Mouse (Mus musculus) ES-CJ7 (cell line): ENCODE measurements around the gene Synpo2.

Experiments used
- DNase-seq: peaks from one replicate; pipeline ENCODE4 v3.0.0; 2011; ENCODE audit warnings: low read depth, low spot score

Gene Synpo2

DNA sequence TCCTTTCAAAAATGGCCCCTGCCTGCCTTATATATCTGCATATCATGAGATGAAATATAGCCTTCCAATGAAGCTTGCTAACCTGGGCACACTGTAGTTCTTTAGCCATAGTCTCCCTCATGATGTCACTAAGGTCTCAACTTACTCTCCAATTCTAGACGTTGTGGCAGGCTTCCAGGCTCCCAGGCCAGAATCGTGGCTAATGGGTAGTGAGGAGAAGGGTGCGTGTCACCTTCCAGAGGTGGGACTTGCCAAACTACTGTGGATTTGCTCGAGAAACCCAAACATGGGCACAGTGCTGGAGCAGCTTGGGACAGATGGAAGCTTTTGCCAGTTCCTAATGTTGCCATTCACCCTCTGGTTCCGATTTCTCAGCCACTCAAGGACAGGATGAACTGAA is 69.5 kb downstream of the Synpo2 start:
- no peak for DNase-seq

DNA sequence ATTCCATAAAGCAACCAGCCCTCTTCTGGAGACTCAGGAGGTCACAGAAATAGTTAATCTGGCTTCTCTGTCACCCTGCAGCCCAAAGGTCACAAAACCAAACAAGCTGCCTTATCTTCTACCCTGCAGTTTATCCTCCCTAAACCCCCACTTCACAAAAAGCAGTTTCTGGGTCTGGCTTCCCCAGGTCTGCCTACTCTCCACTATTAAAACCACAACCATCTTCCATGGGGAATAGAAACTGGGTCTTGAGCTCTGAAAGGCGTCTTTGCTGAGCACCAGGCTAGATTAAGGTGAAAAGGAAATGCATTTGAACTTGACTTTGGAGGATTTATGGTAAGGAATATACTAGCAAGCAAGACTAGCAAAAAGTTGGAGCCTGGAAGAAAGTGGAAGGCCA is 71.8 kb downstream of the Synpo2 start:
- DNase-seq: no peak

DNA sequence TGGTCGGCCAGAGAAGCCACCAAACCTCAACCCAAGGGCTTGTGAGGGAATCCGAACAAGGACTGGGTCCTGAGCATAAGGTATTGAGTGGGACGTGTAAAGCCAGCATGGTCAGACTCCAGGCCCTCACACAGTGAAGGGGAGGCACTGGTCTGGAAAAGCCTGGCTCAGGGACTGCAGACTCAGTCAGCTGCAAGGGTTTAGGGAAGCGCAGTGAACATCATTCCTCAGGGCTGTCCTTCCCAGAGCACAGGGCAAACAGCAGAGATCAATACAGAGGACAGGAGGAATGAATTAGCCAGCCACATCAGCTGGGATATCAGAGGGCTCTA is 72.8 kb downstream of the Synpo2 start:
- no peak for DNase-seq

DNA sequence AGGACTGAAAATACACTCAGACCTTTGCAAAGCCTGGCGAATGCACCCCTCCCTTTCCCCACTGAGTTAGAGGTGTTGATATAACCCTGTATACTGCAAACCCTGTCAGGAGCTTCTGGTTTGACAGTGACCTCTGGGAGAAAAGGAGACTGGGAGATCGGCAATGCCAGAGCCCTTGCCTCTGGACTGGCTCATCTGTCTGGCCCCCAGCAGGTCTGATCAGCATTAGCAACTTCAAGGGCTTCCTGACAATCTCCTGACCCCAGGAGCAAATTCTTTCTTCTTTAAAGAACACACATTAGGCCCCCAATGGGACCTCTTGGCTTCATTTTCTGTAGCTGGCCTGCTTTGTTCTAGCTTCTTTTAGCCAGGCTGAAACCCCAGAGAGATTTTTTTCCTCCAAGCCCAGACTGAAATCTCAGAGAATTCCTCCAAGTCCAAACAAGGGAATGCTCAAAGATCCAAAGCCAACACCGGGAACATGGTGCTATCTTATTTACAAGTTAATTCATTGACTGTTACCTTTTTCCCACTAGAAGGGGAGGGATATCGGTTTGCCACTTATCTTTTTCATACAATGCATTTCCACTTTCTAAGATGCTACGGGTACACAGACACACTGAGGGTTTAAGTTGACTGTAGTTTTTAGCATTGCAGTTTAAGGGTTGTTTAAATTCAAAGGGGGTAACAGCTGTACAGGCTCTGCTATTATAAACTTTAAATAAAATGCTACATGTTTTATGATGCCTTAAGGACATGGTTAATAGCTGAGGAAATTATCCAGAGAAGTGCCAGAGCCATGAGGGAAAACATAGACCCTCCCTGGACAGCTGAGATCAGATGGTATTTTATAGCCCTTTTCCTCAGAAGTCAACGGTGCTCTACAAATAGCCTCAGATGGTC is 73.4 kb downstream of the Synpo2 start:
- no peak for DNase-seq

DNA sequence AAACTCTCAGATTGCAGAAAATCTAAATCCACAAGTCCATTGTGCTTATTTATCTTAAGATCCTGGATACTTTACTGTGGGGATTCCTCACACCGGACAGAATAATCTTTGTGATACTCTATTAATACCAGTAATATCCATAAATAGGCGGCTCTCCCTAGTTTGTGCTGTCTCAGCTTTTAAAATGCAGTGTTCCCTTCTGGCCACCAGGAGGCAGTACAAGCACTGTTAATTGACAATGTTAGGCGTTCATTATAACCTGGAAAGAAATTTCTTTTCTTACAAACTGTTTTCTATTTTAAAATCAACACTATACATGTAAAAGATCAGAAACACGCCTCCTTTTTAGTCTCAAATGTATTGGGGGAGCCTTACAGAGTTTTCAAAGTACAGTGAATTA is 75.2 kb downstream of the Synpo2 start:
- peak; percentile 30 for DNase-seq

DNA sequence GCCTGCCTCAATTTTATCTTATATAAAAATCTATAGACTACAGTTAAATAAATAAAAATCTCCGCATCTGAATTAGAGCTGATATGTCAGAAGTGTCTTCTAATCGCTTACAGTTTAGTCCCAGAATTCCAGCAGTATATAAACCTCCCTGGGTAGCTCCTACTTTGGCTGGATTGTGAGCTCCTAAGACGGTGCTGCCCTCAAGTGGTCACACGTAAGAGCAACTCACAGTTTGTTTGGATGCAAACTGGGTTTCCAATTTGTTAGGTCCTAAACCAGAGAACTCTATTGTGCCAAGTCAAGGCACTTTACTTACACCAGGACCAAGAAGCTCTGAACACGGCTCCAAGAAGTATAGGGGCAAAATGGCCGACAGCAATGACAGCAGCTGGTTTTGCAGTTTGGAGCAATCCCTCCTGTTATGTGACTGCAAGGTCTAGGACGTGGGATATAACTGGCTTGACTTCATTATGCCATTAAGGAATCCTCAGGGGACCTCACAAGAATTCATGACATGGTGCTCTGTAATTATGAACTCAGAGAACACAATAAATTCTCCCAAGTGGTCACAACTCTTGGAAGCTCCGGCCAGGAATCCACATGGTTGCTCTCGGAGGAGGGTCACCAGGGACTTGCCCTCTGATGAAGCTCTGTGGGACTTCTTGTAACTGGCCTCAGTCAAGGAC is 76.7 kb downstream of the Synpo2 start:
- peak; percentile 65 for DNase-seq

DNA sequence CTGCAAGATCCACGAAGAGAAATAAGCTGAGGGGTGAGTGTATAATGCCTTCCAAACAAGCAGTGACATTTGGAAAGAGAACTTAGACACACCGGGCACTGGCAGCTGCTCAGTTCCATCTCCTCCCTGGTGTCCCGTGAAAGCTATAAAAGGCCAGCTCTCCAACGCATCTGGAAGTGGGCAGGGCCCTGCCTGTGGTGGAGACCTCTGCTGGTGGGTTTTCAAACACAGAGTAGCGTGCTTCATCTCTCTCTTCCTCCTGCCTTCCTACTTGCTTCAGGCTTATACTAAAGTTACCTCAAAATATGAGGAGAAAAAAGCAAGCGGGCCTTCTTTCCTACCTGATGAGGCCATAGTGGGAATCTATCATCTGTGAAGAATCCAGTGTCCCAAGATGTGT is 77.4 kb downstream of the Synpo2 start:
- DNase-seq: peak; percentile 18

DNA sequence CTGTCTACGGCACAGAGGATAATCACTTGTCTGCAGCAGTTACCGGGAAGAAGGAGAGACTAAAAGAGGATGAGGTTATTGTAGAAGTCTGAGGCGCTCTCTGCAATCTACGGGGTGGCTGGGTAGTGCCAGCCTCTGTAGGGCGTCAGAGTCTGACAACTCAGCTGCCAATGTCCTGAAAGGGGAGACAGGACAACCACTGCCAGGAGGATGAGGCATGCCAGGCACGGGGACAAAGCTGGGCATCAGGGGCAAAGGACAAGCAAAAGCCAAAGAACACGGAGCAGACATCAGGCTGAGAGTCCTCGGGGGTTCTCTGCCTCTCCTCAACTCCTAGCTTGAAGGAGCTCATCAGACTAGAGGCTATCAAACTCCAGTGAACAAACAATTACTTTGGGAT is 82.6 kb downstream of the Synpo2 start:
- no peak for DNase-seq

DNA sequence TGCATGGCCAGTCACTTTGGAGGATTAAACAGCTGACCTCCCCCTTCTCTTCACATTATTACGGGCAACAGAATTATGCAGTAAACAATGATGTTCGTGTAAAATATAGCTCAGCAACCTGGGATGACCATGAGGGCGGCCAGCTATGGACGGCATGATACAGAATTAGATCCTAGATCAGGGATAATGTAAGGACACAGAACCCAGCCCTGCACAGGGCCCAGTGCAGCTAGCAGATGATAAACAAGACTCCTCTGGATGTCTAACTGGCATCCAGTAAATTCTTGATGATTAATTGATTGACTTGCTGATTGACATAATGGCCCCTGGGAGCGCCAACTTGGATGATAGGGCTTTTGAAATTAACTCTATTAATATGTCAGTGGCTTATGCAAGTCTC is 83.0 kb downstream of the Synpo2 start:
- no peak for DNase-seq

DNA sequence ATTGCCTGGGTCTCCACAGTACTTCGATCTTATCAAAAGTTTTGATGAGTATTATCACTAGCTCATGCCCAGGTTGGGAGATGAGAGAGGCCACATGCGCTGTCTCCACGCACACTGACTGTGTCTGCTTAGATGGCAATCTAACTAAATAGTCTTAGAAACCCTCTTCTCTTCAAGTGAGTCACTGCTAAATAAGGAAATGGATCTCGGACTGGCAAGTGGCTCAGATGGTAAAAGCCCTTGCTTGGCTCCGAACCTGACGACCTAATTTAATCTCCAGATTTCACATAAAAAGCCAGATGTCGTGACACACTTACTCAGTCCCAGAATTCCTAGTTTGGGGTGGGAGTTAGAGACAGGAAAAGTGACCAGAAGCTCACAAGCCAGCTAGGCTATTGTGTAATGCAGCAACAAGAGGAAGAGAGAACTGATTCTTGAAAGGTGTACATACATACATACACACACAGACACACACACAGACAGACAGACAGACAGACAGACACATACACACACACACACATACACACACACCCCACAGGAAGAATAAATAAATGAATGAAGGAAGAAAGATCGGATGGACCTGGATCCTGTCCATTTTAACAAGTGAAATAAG is 85.3 kb downstream of the Synpo2 start:
- no peak for DNase-seq

DNA sequence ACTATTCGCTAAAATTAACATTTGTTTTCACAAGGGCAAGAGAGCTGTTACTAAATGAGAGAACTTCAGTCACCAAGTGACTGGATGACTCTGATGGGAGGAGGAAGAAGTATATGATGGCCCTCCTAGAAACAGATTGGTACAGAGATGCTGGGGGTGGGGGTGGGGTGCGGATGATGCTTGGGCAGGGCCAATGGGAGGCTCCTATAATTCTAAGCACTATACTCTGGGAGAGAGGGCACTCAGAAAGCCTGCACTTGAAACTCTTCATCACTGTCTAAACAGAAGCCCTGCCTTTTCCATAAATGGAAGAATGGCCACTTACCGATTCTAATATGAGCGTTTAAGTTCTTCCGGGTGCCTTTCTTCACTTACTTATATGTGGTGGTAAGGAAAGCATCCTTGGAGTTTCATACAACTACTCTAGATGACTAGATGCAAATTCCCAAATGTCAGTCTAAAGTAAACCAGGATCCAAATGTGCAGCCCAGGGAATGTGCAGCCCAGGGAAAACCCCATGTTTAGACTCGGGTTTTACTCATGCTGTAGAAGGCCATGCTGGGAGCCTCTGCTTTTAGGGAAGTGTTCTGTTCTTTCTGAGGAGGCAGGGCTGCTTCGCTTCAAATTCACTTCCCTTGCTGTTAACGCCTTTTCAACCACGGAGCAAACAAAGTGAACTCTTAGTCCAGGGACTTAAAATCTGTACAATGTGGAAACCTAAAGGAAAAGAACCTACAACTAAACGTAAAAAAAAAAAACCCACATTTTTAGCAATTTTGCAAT is 86.4 kb downstream of the Synpo2 start:
- no peak for DNase-seq

DNA sequence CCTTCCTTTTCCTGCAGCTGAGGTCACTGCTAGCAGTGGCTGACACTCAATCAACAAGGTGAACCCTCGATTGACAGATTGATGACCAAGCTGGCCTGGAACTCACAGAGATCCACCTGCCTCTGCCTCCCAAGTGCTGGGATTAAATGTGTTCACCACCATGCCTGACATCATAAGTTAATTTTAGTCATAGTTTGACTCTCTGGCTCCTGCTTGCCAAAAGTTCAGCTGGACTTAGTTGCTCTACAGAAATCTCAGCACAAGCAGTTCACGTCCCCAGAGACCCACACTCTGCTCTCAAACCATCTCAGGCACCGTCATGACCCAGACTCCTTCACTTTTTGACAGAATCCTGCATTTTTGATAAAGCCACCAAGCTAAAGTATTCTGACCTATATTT is 87.3 kb downstream of the Synpo2 start:
- DNase-seq: no peak

DNA sequence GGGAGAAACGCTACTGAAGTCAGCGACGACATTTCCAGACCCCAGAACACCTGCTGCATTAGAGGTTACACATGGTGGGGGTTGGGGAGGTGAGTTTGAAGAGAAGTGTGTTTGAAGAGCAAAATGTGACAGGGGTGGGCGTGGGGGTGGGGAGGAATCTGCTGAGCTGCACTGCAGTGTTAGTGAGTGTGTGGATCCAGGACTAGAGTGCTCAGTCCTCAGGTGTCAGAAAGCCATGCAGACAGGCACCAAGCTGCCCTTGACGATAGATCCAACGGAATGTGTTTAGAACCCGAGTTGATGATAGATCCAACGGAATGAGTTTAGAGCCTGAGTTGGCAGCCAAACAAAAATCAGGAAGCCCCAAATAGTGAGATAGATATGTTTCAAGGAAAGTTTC is 89.4 kb downstream of the Synpo2 start:
- DNase-seq: no peak

DNA sequence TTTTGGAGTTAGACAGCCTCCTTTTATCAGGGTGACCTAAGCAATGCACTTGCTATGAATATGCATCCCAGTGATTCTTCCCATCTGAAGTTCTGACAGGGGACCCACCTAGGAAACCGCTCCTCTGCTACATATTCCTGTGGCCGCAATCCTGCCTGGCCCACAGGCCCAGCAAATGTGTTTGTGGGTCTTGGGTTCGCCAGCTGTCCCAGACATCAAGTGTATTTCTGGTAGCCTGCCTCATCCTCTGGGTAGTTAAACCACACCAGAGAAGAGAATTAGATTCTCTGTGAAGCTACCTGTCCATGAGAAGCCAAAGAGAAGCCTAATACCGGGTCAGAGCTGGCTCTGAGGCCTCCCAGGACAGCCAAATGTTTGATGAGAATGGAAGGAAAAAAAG is 90.0 kb downstream of the Synpo2 start:
- no peak for DNase-seq

DNA sequence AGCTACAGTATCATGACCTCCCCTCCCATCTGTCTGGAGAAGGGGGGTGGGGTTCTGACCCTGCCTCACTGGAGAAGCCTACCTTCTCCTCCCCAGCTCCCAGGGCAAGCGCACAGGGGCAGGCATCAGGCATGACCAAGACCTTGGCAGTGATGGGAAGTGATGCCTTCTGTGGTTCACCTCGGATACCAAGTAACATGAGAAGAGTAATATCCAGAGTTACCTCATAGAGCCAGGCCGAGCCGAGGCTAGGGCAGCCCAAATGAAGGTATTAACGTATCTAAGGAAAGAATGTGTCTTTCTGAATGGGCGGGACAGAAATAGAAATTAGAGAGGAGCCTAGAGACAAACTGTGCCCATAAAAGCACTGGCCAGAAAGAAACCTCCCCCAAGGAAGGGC is 92.5 kb downstream of the Synpo2 start:
- DNase-seq: no peak

DNA sequence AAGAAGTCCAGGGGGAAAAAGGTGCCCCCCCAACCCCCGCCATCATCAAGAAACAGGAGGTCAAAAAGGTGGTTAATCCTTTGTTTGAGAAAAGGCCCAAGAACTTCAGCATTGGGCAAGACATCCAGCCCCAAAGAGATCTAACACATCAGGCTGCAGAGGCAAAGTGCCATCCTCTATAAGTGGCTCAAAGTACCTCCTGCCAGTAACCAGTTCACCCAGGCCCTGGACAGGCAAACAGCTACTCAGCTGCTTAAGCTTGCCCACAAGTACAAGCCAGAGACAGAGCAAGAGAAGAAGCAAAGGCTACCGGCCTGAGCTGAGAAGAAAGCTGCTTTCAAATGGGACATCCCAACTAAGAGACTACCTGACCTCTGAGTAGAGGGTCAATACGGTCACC is 93.7 kb downstream of the Synpo2 start:
- no peak for DNase-seq

DNA sequence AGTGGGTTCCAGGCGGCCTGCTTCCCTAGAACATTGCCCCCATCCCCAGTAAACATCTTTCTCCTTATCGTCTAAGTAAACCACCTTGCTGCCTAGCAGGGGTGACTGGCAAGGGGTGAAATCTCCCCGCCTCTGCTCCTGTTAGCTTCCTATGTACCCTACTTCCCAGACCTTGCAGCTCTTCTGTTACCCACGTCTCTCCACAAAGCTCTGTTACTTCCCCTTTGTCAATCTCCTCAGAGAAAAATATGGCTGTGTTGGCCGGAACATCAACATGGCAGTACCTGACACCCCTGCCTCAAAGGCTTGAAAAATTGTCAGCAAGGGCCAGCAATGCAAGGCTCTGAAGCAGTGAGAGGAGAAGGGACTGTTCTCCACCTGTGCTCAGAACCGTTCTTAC is 94.9 kb downstream of the Synpo2 start:
- DNase-seq: no peak

DNA sequence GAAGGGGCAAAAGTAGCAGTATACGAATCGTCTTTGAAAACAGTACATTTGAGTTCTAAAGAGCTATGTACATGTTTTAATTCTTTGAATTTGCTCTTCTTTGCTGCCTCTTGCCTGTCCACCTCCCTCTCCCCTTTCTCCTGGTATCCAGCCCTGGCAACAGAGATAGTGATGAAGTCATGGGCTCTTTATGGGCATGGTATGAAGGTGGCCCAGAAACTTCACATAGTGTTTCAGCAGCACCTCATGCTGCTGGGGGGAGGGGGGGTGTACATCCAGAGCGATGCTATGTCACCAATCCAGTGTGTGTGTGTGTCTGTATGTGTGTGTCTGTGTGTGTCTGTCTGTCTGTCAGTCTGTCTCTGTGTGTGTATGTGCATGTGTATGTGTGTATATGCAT is 95.8 kb downstream of the Synpo2 start:
- no peak for DNase-seq

DNA sequence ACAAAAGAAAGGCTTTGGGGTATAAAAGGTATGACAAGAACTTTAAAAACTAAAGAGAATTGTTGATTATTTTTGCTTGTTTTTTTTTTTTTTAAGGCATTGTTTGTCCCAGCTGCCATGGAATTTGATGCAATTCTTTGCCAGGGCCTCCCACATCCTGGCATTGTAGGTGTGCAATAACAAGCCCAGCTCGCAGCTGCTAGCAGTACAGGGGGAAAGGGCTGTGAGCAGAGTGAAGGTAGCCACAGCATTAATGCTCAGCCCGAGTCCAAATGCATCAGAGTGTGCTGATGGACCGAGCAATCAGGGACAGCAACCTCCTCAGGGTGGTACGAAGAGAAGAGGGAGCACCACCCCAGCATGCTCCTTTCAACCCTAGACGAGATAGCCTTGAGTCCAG is 96.3 kb downstream of the Synpo2 start:
- no peak for DNase-seq

DNA sequence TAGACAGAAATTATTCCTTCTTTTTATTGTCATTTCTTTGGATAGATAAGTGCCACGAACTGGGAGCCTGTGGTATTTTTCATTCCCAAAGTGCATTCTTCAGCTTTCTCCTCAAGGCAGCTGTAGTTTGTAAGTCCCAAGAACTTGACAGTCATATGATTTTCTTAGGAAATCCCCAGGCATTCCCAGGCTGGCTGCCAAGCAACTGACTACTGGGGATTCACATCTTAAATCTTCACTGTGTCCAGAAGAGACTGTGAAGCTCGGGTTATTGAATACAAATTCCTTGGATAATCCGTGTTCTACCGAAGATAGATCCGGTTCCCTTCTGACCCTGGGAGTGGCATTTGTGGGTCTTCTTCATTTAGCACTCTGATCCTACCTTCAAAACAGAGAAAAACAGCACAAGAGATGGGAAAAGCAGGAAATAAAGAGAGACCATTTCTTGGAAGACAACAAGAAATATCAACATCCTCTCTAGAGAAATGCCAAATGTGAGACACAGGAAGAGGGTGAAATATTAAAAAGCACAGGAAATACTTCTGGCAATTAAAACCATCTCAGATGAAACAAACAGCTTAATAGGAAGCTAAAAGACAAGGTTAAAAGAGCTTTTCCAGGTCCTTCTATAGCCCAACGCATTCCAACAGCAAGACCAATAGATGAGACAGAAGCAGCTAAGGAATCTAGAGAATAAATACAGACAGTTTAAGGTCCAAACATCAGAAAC is 97.5 kb downstream of the Synpo2 start:
- DNase-seq: no peak

DNA sequence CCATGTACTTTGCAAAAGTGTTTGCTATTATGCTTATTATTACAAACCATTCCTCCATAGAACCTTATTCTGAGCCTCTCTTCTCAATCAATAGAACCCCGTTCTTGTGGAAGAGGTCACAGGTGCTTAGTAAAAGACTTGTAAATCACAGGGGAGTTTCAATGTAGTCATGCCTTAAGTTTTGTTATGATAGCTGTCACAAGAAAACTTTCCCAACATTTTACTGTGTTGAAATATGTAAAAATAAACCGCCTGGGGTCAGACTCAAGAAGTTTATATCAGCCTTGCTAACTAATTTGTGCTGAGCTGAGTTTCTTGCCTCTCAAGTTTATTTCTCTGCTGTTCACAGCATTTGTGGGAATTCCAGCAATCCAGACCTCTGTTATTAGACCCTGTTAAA is 103.8 kb downstream of the Synpo2 start:
- no peak for DNase-seq
